Mouse (Mus musculus) cerebellum, adult 2 months (tissue): ENCODE data around the gene Urgcp. TPM values are rescaled to one million over a fixed set of nuclear protein-coding genes. Genes with fewer than 3 reads are reported as not detected.
A peak's percentile ranks its signal among the peaks of the same experiment; 100 is the strongest.

Experiments
- DNase-seq, 2 experiments: peaks; one replicate each; pipeline ENCODE4 v3.0.0; 2021
- H3K27ac ChIP-seq: fragments of 200-500 bp; 2 replicates; pipeline ENCODE4 v1.5.1; 2012; ENCODE audit warnings: low read length, control low read depth, inconsistent platforms; ENCODE audit not compliant: insufficient read depth
- H3K27me3 ChIP-seq: fragments of 200-500 bp; 2 replicates; pipeline ENCODE4 v1.6.1; 2012; ENCODE audit warnings: inconsistent platforms, mild to moderate bottlenecking, low read length, moderate library complexity; ENCODE audit not compliant: control insufficient read depth, insufficient read depth
- H3K4me1 ChIP-seq: fragments of 200-500 bp; 2 replicates; pipeline ENCODE4 v1.6.1; 2011; ENCODE audit warnings: low read length; ENCODE audit not compliant: control insufficient read depth, insufficient read depth
- H3K4me3 ChIP-seq: fragments of 200-500 bp; replicated peaks from 2 replicates; pipeline ENCODE3; 2011; ENCODE audit warnings: mild to moderate bottlenecking, low read depth, low read length, control low read depth; ENCODE audit not compliant: insufficient read depth
- CTCF ChIP-seq: fragments of 200-500 bp; IDR thresholded peaks from 2 replicates; pipeline ENCODE4 v1.5.1; 2011; ENCODE audit warnings: low read depth, mild to moderate bottlenecking, control low read depth, low read length, moderate library complexity, borderline replicate concordance; ENCODE audit not compliant: insufficient read depth
- POLR2A ChIP-seq: fragments of 200-500 bp; IDR thresholded peaks from 2 replicates; pipeline ENCODE4 v1.6.1; 2011; ENCODE audit warnings: low read length, control low read depth, borderline replicate concordance; ENCODE audit not compliant: insufficient read depth
- WGBS: fragments of 180-500 bp; shearing (Covaris S2); methylation state at CpG from one replicate; pipeline ENCODE4 v1.1.7; 2018; 5-methylcytosine and 5-hydroxymethylcytosine counted together
- polyA plus RNA-seq: library from polyadenylated mRNA; depleted of rRNA; stranded (reverse); fragments of >200 nt; gene quantifications from 2 replicates; pipeline ENCODE4 v1.2.3, GENCODE M21; 2012

The Urgcp gene
- polyA plus RNA-seq, 1 experiment = 37.9 TPM

- DNase-seq = no peak
- no peaks in the 10 kb centered on the region for H3K27me3 ChIP-seq
- no peak for TF ChIP-seq POLR2A
- no peak for TF ChIP-seq CTCF
- no peak overlapping the region for H3K27ac ChIP-seq
- 94% methylated on average over 1 of the region's 1 CpGs for WGBS
- H3K4me3 ChIP-seq = no peak overlapping the region
- H3K4me1 ChIP-seq = peaks cover 9% of the 10 kb centered on the region; the same call in 1 of the 2 replicates
Observed at GRCm38 (mm10) chr11:5703341-5703740, 58.8 kb downstream of the Urgcp start.

GRCm38 (mm10) chr11:5702957-5703332 lies 59.2 kb downstream of the Urgcp start:
- Histone ChIP-seq H3K27ac (no peak overlapping the region), H3K4me3 (no peak overlapping the region), H3K4me1 (peaks cover 9% of the 10 kb centered on the region; the same call in 1 of the 2 replicates), H3K27me3 (no peaks in the 10 kb centered on the region)
- TF ChIP-seq CTCF = no peak
- TF ChIP-seq POLR2A = no peak
- no peak for DNase-seq
- 92% methylated on average over 6 of the region's 6 CpGs for WGBS

- TF ChIP-seq CTCF (no peak), POLR2A (no peak)
- Histone ChIP-seq H3K27ac (no peak overlapping the region), H3K27me3 (no peaks in the 10 kb centered on the region), H3K4me1 (peaks cover 9% of the 10 kb centered on the region; the same call in 1 of the 2 replicates), H3K4me3 (no peak overlapping the region)
- WGBS = 78% methylated on average over 5 of the region's 5 CpGs
- no peak for DNase-seq
Observed at GRCm38 (mm10) chr11:5702271-5702956, 59.8 kb downstream of the Urgcp start.

- Histone ChIP-seq H3K27ac (no peak overlapping the region), H3K4me1 (peaks cover 9% of the 10 kb centered on the region; the same call in 1 of the 2 replicates), H3K27me3 (no peaks in the 10 kb centered on the region), H3K4me3 (no peak overlapping the region)
- 100% methylated on average over 1 of the region's 1 CpGs for WGBS
- no peak for DNase-seq
- no peak for TF ChIP-seq POLR2A
- no peak for TF ChIP-seq CTCF
Observed at GRCm38 (mm10) chr11:5701821-5702220, 60.4 kb downstream of the Urgcp start.

GRCm38 (mm10) chr11:5701300-5701699 lies 60.9 kb downstream of the Urgcp start:
- H3K27me3 ChIP-seq = no peaks in the 10 kb centered on the region
- H3K27ac ChIP-seq = no peak overlapping the region
- peaks cover 8% of the 10 kb centered on the region; the same call in 1 of the 2 replicates for H3K4me1 ChIP-seq
- no peak overlapping the region for H3K4me3 ChIP-seq
- DNase-seq = no peak
- WGBS = 59% methylated on average over 2 of the region's 2 CpGs
- no peak for TF ChIP-seq CTCF
- TF ChIP-seq POLR2A = no peak

DNA sequence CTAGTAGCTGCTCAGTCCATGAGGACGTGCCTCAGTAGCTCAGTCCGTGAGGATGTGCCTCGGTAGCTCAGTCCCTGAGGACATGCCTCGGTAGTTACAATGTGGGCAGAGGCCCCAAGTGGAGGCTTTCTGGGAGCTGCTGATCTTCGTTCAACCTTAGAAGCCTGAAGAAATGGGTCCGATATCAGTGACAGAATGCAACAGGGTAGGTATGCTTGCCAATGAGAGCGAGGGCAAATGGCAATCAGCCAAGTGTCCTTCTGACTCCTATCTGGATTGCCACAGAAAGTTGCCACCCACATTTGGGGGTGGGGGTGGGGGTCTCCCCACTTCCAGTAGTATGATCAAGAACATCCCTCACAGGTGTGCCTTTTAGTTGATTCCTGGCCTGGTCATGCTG lies 61.4 kb downstream of the Urgcp start:
- no peaks in the 10 kb centered on the region for H3K27me3 ChIP-seq
- TF ChIP-seq POLR2A (no peak), CTCF (no peak)
- no peak overlapping the region for H3K27ac ChIP-seq
- 61% methylated on average over 7 of the region's 7 CpGs for WGBS
- DNase-seq = no peak
- H3K4me1 ChIP-seq = peaks cover 3% of the 10 kb centered on the region; the same call in 1 of the 2 replicates
- no peak overlapping the region for H3K4me3 ChIP-seq

GRCm38 (mm10) chr11:5691775-5692174 lies 70.4 kb downstream of the Urgcp start:
- 39% methylated on average over 7 of the region's 7 CpGs for WGBS
- DNase-seq = peak in 1 of 2 experiments; percentile 23
- H3K27me3 ChIP-seq = no peaks in the 10 kb centered on the region

DNA sequence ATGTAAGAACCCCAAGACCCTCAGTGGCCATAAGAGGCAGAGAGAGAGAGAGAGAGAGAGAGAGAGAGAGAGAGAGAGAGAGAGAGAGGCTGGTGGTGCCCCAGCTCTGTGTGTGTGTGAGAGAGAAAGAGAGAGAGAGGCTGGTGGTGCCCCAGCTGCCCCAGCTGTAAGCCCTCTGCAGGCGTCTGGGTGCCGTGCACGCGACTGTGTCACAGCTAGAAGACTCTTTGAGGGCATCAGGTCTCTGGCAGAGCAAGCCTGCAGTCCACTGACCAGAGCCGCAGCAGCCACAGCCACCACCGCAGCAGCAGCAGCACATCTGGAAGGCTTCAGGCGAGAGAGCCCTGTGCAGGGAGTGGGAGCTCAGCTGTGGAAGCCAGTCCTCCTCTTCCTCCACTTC lies 77.9 kb downstream of the Urgcp start:
- no peak for DNase-seq
- 39% methylated on average over 7 of the region's 7 CpGs for WGBS
- no peak overlapping the region for H3K27ac ChIP-seq
- H3K4me3 ChIP-seq = no peak overlapping the region
- no peaks in the 10 kb centered on the region for H3K4me1 ChIP-seq
- TF ChIP-seq POLR2A = no peak
- H3K27me3 ChIP-seq = no peaks in the 10 kb centered on the region

More at GRCm38 (mm10) chr11:5691775-5692174, 70.4 kb downstream of the Urgcp start:
- no peak overlapping the region for H3K4me3 ChIP-seq
- no peak for TF ChIP-seq CTCF
- TF ChIP-seq POLR2A = no peak
- H3K27ac ChIP-seq = no peak overlapping the region
- no peaks in the 10 kb centered on the region for H3K4me1 ChIP-seq
